Mouse (Mus musculus): Measurements from ENCODE around the gene Zmat3. TPM values are rescaled to one million over a fixed set of nuclear protein-coding genes. Genes with fewer than 3 reads are reported as not detected.

Gene Zmat3
- total RNA-seq (2021) = 10 to 100 TPM; 19.1 to 22.3 TPM
- long read RNA-seq, experiment 1, full-length matches to known transcripts = 3 of 8 reads
- long read RNA-seq, experiment 1, partial matches to known transcripts = 1 of 8 reads
- long read RNA-seq, experiment 1, other reads (novel, unspliced or antisense) = 4 of 8 reads
- long read RNA-seq, experiment 2, full-length matches to known transcripts = 4 of 5 reads
- long read RNA-seq, experiment 2, partial matches to known transcripts = 0 of 5 reads
- long read RNA-seq, experiment 2, other reads (novel, unspliced or antisense) = 1 of 5 reads

- peak; percentile 93 to 94 for DNase-seq
Observed at GRCm38 (mm10) chr3:32365546-32366245, at the start of gene Zmat3. TSS of gene Zmat3 (minus strand) at chr3:32366014.

- DNase-seq = no peak
Observed at GRCm38 (mm10) chr3:32414381-32414780, 48.6 kb upstream of the Zmat3 start.

GRCm38 (mm10) chr3:32412502-32413044, 46.8 kb upstream of the Zmat3 start:
- DNase-seq = no peak

GRCm38 (mm10) chr3:32408811-32409273, 43.0 kb upstream of the Zmat3 start:
- DNase-seq = no peak

- DNase-seq = no peak
Observed at GRCm38 (mm10) chr3:32406804-32407203, 41.0 kb upstream of the Zmat3 start.

- no peak for DNase-seq
Observed at GRCm38 (mm10) chr3:32405699-32406098, 39.9 kb upstream of the Zmat3 start.

GRCm38 (mm10) chr3:32402990-32403885, 37.4 kb upstream of the Zmat3 start:
- DNase-seq = no peak

GRCm38 (mm10) chr3:32401591-32401990, 35.8 kb upstream of the Zmat3 start:
- no peak for DNase-seq

- peak in 1 of 2 experiments; percentile 28 for DNase-seq
Observed at GRCm38 (mm10) chr3:32399931-32400330, 34.1 kb upstream of the Zmat3 start.

- no peak for DNase-seq
Observed at GRCm38 (mm10) chr3:32399381-32399780, 33.6 kb upstream of the Zmat3 start.

GRCm38 (mm10) chr3:32398623-32399022, 32.8 kb upstream of the Zmat3 start:
- no peak for DNase-seq

- DNase-seq = no peak
Observed at GRCm38 (mm10) chr3:32398175-32398538, 32.3 kb upstream of the Zmat3 start.

GRCm38 (mm10) chr3:32397461-32398174, 31.8 kb upstream of the Zmat3 start, which contains the start of gene Pik3ca:
TSS of gene Pik3ca (plus strand) at chr3:32397671.
- peak; percentile 60 to 72 for DNase-seq

- peak; percentile 97 to 98 for DNase-seq
Observed at GRCm38 (mm10) chr3:32396794-32397460, 31.1 kb upstream of the Zmat3 start.

GRCm38 (mm10) chr3:32395771-32396551, 30.1 kb upstream of the Zmat3 start:
- peak; percentile 24 to 44 for DNase-seq

- DNase-seq = no peak
Observed at GRCm38 (mm10) chr3:32393986-32394385, 28.2 kb upstream of the Zmat3 start.

GRCm38 (mm10) chr3:32392841-32393240, 27.0 kb upstream of the Zmat3 start:
- no peak for DNase-seq

GRCm38 (mm10) chr3:32381556-32381955, 15.7 kb upstream of the Zmat3 start:
- DNase-seq = no peak

GRCm38 (mm10) chr3:32379891-32380290, 14.1 kb upstream of the Zmat3 start:
- DNase-seq = no peak

- no peak for DNase-seq
Observed at GRCm38 (mm10) chr3:32373236-32373635, 7.4 kb upstream of the Zmat3 start.
